Mouse (Mus musculus) c-Kit-positive CD71-negative TER-119-negative erythroid progenitor cells, embryonic 14.5 days (primary cell): Measurements from ENCODE around the gene Fezf1.

ENCODE experiments used
- DNase-seq: peaks from one replicate; pipeline ENCODE4 v3.0.0-alpha.2; 2013; ENCODE audit warnings: low read depth

Fezf1 gene

DNA sequence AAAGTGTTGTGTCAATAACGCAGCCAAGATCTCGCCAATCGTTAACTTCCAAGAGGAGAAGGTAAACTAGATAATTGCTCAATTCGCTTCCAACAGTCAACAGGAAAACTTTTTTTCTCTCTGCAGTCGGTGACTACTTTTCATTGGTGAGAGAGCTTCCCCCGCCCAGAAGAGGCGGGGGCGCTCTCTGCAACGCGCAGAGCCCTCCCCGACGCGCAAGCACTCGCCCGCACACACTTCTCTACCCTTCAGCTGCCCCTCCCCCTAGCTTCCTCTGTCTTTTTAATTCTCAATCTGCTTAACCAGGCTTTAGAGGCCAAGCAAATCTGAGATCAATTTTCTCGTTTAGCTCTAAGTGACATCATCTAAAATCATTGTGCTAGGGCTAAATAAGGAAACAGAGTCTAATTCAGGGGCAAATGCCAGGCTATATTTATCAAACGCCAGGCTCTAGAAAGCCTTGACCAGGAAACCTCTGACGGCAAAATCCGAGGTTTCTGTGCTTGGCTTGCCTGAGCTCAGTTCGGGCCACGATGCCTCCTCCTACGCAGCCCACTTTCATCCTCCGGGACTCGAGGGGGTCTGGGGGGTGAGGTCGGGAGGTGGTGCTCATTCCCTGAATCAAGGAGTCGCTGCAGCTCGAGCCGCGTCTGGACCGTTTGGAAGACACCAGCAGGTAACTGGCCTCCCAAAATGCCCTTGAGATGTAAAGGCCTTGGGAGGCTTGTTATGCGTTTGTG lies at the start of gene Fezf1:
Fezf1 (minus strand) TSS at position 50 of the 740 bp plus-strand sequence.
- DNase-seq = no peak

DNA sequence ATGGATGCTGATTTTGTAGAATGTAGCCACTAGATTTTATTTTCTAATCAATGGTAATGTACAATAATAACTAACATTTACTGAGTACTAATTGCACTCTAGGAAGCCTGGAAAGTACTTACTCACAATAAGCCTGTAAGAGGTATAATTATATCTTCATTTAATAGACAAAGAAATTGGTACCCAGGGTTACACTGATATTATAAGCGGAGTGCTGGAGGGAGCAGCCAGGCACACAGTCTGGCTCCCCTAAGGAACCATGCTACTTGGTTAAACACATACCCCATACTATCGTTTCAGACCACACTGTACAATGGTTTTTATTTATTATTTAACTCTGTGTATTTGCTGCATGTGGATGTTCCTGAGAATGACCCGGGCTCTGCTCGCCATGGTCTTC lies 46.5 kb upstream of the Fezf1 start:
- no peak for DNase-seq

DNA sequence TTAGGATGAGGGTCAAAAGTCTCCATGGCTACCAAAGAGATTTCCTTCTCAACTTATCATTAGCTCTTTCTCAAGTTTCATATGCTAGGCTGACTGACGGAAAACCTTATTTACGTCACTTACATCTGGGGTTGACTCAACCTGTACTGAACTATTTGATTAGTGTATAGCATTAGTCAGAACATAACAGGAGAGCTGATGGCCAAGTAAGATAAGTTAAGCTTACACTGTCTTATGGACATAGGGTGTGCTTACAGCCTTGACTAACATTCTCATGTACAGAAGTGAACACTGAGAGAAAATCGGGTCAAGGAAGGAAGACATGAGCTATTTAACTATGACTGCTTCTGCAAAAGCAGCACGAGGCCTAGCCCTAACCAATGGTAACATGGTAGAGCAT lies 40.6 kb upstream of the Fezf1 start:
- no peak for DNase-seq

DNA sequence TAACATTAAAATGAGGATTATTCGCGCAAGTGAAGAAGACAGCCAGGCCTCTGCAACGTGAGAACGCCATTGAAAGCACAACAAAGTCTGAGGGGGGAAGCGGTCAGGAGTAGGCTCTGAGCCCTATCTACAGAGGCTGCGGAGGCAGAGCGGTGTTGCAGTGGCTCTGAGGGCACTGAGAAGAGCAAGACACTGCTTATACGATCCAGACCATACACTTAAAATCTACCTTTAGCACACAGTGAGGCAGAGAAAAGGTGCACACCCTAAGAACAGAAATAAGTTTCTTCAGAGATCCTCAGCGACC lies 33.3 kb upstream of the Fezf1 start:
- no peak for DNase-seq

DNA sequence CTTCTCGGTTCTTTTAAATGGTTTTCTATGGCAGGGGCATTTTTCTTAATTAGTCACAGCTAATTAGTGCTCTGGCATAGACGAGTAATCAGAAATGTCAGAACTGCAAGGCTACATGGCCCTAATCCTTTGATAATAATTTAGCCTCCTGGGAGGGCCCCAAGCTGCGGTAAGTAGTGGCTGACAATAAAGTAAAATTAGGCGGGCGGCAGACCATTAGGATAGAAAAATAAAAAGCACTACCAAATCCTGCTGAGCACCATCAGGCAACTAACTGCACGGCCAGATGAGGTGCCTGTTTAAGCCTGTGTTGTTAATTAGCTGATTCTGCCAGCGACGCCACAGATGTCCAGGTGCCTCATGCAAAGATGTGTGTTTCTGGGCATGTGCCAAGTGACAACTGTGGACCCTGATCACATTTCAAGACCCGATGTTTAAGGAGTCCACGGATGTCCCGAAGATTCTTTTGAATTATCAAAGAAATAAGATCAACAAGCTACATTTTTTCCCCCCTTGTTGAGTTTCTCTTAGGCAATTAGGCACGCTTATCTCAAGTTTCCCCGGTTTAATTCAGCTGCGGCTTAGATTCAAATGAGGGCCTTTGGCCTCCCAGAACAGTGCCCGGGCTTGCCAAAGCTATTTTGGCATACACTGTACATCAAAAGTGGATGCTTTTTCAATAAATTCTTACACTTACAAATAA lies 32.8 kb upstream of the Fezf1 start:
- DNase-seq = no peak

- DNase-seq = no peak
Observed at GRCm38 (mm10) chr6:23273483-23273882, 25.3 kb upstream of the Fezf1 start.

- DNase-seq = no peak
Observed at GRCm38 (mm10) chr6:23272979-23273378, 24.8 kb upstream of the Fezf1 start.

GRCm38 (mm10) chr6:23272542-23272941 lies 24.4 kb upstream of the Fezf1 start:
- no peak for DNase-seq

GRCm38 (mm10) chr6:23260738-23261050 lies 12.5 kb upstream of the Fezf1 start:
- DNase-seq = no peak

DNA sequence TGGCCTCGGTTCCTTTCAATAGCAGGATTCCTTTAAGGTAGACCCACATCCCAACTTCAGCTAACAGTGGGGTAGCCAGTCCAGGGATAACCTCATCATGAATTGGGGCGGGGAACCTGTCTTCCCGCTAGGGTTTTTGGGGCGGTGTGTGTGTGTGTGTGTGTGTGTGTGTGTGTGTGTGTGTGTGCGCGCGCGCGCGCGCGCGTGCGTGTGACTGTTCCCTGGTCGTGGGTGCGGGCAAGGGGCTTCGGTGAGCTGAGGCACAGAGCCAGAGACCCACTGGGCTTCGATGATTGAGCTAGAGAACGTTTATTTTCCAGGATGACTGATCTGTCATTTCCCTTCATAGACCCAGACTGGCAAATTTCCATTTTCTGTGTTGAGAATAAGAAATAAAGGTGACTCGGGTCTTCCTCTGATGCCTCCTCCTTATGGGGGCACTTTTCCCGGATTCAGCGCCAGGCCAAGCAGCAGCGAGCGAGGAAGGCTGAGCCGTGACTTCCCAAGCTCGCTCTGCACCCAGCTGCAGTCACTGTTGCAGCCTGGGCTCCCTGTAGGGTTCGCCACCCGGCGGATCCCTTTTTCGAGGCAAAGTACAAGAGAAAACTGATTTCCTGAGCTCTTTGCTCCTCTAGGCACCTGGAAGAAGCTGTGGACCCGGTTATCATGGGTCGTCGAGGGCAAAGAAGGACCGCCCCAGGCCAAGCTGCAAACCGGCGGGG lies 12.0 kb upstream of the Fezf1 start:
- DNase-seq = no peak

- DNase-seq = no peak
Observed at GRCm38 (mm10) chr6:23257981-23258380, 9.8 kb upstream of the Fezf1 start.

DNA sequence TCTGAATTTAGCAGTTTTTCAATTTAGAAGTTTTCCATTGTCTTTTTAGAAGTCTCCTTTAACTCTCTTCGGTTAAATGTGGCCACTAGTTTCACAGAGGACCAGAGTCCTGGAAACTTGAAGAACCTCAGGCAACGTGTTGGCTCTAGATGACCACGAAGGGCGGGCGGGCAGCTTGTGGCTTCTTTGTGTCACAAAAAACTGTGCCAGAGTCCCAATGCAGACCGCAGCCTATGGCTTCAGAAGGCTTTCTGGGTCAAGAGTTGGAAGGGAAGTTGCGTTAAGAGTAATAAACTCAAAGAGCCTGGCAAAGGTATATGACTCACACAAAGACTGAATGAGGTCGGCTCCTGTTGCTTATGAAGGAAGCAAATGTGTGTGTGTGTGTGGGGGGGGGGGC lies 7.0 kb upstream of the Fezf1 start:
- no peak for DNase-seq

GRCm38 (mm10) chr6:23254644-23255043 lies 6.5 kb upstream of the Fezf1 start:
- DNase-seq = no peak

DNA sequence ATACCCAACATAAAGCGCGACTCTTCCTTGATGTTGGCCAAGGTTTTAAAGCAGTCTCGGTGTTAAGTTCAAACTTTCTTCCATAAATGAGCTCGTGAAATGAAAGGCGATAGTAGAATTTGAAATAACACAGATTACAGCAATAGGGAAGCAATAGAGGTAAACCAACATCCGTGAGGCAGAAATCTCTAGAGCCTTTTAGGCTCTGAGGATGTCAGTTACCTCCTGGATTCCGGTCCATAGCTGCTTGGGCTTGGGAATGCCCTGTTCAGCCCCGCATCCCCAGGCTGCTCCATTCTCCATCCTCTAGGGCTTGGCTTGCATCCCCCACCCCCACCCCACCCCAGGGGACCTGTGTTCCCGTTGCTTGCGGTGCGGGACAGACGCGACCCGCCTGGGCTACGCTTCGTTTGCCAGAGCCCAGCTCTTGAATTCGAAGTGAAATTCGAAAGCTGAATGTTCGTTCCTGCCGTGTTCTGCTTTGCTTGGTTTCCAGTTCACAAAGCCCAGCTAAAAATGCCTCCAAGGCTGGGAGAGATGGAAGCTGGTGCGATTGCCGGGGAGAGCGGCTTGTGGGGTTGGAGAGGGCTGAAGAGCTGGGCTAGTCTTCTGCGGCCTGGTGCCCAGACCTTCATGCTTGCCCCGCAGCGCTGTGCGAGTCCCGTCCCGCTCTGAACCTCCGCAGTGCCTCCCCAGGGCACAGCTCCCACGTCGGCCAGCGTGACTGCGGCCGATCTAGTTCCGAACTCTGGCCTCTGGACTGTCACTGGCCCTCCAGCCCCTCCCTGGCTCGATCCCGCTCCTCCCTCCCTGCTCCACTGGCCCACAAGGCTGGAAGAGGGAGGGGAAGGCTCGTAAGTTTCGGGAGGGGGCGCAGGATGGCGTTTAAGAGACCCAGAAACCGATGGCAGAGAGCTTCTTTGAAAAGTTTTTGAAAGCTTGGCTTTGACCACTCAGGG lies 5.5 kb upstream of the Fezf1 start:
- DNase-seq = no peak

DNA sequence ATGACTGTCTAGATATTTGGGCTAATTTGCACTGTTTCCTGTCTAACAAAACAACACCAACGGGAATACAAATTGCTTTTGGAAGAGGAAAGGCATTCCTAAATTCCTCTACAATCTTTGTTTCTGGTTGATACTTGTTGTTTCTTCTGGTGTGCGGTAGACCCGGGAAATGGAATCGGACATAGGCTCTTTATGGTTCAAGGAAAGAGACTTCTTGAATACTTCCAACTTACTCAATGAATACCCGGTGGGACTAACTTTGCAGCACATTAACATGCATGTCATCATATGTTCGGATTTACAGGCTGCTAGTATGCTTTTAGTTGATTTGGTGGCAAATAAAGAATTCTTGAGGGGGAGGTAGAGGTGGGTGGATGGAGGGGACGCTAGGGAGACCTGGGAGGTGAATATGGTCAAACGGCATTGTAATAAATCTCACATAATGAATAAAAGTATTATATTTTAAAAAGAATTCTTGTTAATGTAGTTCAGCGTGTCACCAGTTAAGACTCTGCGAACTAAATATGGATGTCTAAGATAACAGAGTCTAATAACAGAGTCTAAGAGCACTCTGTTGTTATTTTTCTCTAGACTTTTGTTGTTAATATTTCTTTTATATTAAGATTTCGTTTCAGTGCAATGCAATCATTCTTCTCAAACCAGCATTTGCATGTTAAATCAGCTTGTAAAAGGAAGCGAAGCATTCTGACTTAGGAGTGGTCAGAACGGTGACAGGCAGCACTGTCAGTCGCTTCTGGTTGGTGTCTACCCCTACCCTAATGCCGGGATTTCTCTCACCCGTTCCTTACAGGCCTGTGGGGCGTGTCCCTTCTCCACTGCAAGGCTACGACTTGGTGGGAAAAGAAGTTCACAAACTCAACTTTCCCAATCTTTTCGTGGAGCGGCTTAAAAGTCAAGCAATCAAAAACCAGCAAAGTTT lies 4.3 kb upstream of the Fezf1 start:
- no peak for DNase-seq

DNA sequence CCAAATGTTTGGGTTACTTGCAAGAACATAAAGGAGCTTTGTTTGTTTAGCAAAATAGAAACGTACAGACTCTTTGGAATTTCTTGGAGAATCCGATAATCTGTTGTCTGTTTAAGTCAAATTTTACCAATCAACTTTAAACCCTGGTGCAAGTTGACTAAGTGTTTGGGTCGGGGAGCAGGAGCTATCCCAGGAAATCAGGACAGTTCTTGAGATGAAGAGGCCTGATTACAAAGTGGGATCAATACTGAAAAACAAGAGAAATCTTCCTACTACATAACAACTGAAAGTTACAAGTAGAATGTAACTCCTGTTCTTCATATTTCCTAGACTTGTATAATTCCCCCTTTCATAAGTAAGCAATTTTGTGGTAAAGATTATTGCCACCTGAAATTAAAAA lies 3.3 kb upstream of the Fezf1 start:
- DNase-seq = no peak

GRCm38 (mm10) chr6:23250288-23250955 lies 2.3 kb upstream of the Fezf1 start:
- DNase-seq = no peak

- DNase-seq = no peak
Observed at GRCm38 (mm10) chr6:23249616-23250287, 1.6 kb upstream of the Fezf1 start.

DNA sequence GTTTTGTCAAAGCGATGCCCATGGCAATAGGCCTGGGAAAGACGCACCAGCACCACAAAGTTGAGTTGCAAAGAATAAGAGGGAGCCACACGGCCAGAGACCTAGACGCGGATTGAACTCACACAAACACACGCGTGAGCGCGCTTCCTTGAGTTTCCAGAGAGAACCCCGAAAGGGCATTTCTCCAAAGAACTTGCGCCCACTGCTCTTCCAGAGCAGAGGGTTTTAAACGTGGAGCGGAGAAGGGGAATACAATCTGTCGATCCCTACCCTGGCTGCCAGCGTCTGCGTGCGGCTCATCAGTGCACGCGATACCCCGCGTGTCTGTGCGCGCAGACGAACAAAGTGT lies 865 bp upstream of the Fezf1 start:
- DNase-seq = no peak
